Mouse (Mus musculus) central nervous system, embryonic 11.5 days (tissue): ENCODE measurements around the gene Slc25a16. TPM values are rescaled to one million over a fixed set of nuclear protein-coding genes. Genes with fewer than 3 reads are reported as not detected.

Source experiments
- polyA plus RNA-seq: library from polyadenylated mRNA; depleted of rRNA; stranded (reverse); fragments of >200 nt; gene quantifications from 2 replicates; pipeline ENCODE4 v1.2.3, GENCODE M21; 2012; rRNA removed

Gene Slc25a16
- polyA plus RNA-seq: 11.2 and 12.7 TPM in 2 replicates

DNA sequence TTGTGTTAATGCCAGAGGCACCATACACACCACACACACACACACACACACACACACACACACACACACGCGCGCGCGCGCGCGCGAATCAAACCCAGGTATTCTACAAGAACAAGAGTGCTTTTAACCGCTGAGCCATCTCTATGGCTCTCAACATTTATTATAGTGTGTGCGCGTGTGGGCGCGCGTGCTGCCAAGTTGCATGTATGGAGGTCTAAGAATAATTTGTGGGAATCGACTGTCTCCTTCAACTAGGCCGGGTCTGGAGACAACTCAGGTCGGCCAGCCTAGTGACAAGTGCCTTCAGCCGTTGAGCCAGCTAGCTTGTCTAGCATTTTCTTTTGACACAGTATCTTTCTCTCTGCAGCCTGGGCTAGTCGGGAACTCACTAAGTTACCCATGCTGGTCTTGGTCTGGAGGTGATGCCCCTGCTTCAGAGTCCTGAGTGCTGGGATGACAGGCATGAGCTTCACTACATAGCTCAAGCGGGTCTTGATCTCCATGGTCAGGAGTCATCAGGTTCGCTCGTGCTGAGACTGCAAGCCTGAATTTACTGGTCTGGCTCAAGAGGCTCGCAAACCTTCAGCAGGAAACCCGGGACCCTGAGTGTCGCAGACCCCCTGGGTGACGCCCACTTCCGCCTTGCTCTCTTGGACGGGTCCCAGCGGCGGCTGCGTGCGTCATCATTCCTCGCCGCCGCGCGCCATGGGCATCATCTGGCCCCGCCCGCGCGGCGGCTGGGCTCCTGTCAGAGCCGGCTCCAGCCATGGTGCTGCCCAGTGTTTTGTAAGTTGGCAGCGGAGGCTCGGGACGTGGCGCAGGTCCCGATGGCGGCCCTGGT, at the start of gene Slc25a16:
TSS of gene Slc25a16 (plus strand) at position 709 of the 841 bp plus-strand sequence.

DNA sequence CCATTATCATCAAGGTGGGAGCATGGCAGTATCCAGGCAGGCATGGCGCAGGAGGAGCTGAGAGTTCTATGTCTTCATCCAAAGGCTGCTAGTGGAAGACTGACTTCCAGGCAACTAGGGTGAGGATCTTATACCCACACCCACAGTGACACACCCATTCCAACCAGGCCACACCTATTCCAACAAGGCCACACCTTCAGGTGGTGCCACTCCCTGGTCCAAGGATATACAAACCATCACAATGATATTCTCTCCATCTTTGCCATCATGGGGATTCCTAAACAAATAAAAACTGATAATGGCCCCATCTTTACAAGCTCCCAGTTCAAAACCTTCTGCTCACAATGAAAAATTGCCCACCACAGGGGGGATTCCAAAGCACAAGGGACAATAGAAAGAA, 11.5 kb upstream of the Slc25a16 start, which contains the start of gene Tet1:
TSS of gene Tet1 (minus strand) at position 101 of the 400 bp plus-strand sequence.

GRCm38 (mm10) chr10:62946738-62947471, 26.5 kb downstream of the Slc25a16 start, which contains the start of gene Dna2:
TSS of gene Dna2 (plus strand) at chr10:62947026.

GRCm38 (mm10) chr10:62980039-62980954, 59.9 kb downstream of the Slc25a16 start, which contains the start of gene Rufy2:
TSS of gene Rufy2 (plus strand) at chr10:62980223.

Other genes with a start within 250 kb of the Slc25a16 start
- gene Stox1, start 194.5 kb upstream of the Slc25a16 start, polyA plus RNA-seq: 1.4 and 2.1 TPM in 2 replicates
- gene Ccar1, start 128.3 kb upstream of the Slc25a16 start, polyA plus RNA-seq: 124 and 153 TPM in 2 replicates
- gene Tet1, start 11.6 kb upstream of the Slc25a16 start, polyA plus RNA-seq: 4.4 and 7.0 TPM in 2 replicates
- 36.1 and 36.9 TPM in 2 replicates for gene Dna2, start 26.4 kb downstream of the Slc25a16 start, polyA plus RNA-seq
- 21.2 and 22.4 TPM in 2 replicates for gene Rufy2, start 59.6 kb downstream of the Slc25a16 start, polyA plus RNA-seq
- 217 and 220 TPM in 2 replicates for gene Hnrnph3, start 103.6 kb downstream of the Slc25a16 start, polyA plus RNA-seq
- gene Pbld2, start 103.7 kb downstream of the Slc25a16 start, polyA plus RNA-seq: 2.2 and 2.5 TPM in 2 replicates
- gene Pbld1, start 139.5 kb downstream of the Slc25a16 start, polyA plus RNA-seq: 0.71 and 0.72 TPM in 2 replicates
- 0.62 and 0.67 TPM in 2 replicates for gene Atoh7, start 179.0 kb downstream of the Slc25a16 start, polyA plus RNA-seq